ENCODE assay signal across 19 mouse cellular contexts in the genomic region with DNA sequence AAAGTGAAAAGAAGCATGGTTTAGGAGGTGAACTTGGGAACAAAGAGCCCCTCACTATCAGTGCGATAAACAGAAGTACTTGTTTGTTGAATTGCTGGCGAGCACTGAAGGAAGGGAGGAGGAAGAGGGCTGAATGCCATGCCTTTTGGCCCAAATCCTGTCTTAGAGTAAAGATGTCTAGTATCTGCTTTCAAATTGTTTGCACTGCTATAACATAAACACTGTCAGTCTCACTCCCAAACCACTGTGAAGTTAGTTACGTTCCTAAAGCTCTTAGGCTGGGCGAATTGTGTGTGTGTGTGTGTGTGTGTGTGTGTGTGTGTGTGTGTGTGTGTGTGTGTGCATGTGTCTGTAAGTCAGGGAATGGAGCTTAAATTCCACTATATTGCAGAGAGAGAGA. TPM values are rescaled to one million over a fixed set of nuclear protein-coding genes. Genes with fewer than 3 reads are reported as not detected.
DNase-seq lines count a peak whose midpoint lies in the region; ATAC-seq and TF ChIP-seq lines count a peak whose summit lies in the region.
"Had no signal": no experiment of that assay in that cellular context is flagged by ENCODE, and none has a peak within 500 bp of the region (broad histone marks: within the 10 kb centered on the region; RNA-seq: fewer than 3 reads in every experiment).

No protein-coding gene starts in this region.

- H3K4me2 ChIP-seq in intestine, embryonic 14.5 days (ENCODE audit: low read length), result no peak overlapping the region
- H3K4me2 ChIP-seq in intestine, embryonic 15.5 days (replicated peaks), result no peak overlapping the region
- no peak overlapping the region for H3K4me2 ChIP-seq in lung, embryonic 16.5 days (ENCODE audit: low read depth, low read length)
- no peak overlapping the region for H3K4me2 ChIP-seq in embryonic facial prominence, embryonic 14.5 days (ENCODE audit: low read depth, low read length)
- H3K4me2 ChIP-seq in stomach, postnatal 0 days (replicated peaks; ENCODE audit: low read depth), result no peak overlapping the region
- H3K4me2 ChIP-seq: forebrain, embryonic 12.5 days; limb, embryonic 12.5 days; liver, embryonic 15.5 days had no signal

- TF ChIP-seq CTCF in stomach, postnatal 0 days (IDR thresholded peaks at IDR 0.05; ENCODE audit: low read depth), result no peak

- peaks cover 25% of the 10 kb centered on the region for H3K4me1 ChIP-seq in intestine, embryonic 14.5 days (replicated peaks; ENCODE audit: control insufficient read depth, insufficient read depth, low read length)
- H3K4me1 ChIP-seq in intestine, embryonic 15.5 days (replicated peaks), result peaks cover 25% of the 10 kb centered on the region
- peaks cover 50% of the 10 kb centered on the region for H3K4me1 ChIP-seq in lung, embryonic 16.5 days (replicated peaks; ENCODE audit: control insufficient read depth, insufficient read depth, low read length)
- peaks cover 32% of the 10 kb centered on the region for H3K4me1 ChIP-seq in embryonic facial prominence, embryonic 14.5 days (ENCODE audit: control insufficient read depth, insufficient read depth, low read length)
- H3K4me1 ChIP-seq in stomach, postnatal 0 days (replicated peaks; ENCODE audit: control insufficient read depth, insufficient read depth), result peaks cover 4% of the 10 kb centered on the region; the same call in 1 of the 2 replicates
- H3K4me1 ChIP-seq: liver, embryonic 15.5 days had no signal

- ATAC-seq in intestine, embryonic 14.5 days (replicated peaks; ENCODE audit: low FRiP score, low TSS enrichment, low read depth), result no peak
- ATAC-seq in intestine, embryonic 15.5 days, result no peak
- peak; percentile 75 for ATAC-seq in lung, embryonic 16.5 days (ENCODE audit: low read depth)
- ATAC-seq in embryonic facial prominence, embryonic 14.5 days (ENCODE audit: low read depth), result 0 out of 2 replicates have a peak, but pooled peaks have one; percentile 20
- no peak for ATAC-seq in stomach, postnatal 0 days (ENCODE audit: low FRiP score, low TSS enrichment)
- ATAC-seq: midbrain, embryonic 16.5 days had no signal

- no peak for DNase-seq in intestine, embryonic 14.5 days (ENCODE audit: low spot score)
- no peak for DNase-seq in lung, postnatal 25 days (ENCODE audit: low spot score)
- DNase-seq in embryonic facial prominence, embryonic 14.5 days (ENCODE audit: low spot score), result peak; percentile 58
- no peak for DNase-seq in stomach, postnatal 0 days (ENCODE audit: low spot score)
- DNase-seq in thymus, postnatal 4 days, result no peak
- DNase-seq in heart, adult 8-10 months (ENCODE audit: low spot score), result no peak
- DNase-seq: adrenal gland, postnatal 14 days; cerebellum, adult 8-10 months; gastrocnemius, postnatal 25 days; heart, postnatal 10 days had no signal

- H3K27me3 ChIP-seq in intestine, embryonic 14.5 days (replicated peaks; ENCODE audit: control insufficient read depth, insufficient read depth, low read length), result no peaks in the 10 kb centered on the region
- H3K27me3 ChIP-seq in intestine, embryonic 15.5 days (replicated peaks), result no peaks in the 10 kb centered on the region
- H3K27me3 ChIP-seq in lung, embryonic 16.5 days (ENCODE audit: control insufficient read depth, insufficient read depth, low read depth, low read length), result no peaks in the 10 kb centered on the region
- no peaks in the 10 kb centered on the region for H3K27me3 ChIP-seq in embryonic facial prominence, embryonic 14.5 days (replicated peaks; ENCODE audit: control insufficient read depth, insufficient read depth, low read length)
- H3K27me3 ChIP-seq in stomach, postnatal 0 days (ENCODE audit: control insufficient read depth, insufficient read depth, low read length), result no peaks in the 10 kb centered on the region
- H3K27me3 ChIP-seq: forebrain, embryonic 12.5 days; limb, embryonic 12.5 days; liver, embryonic 15.5 days had no signal

- 24% methylated on average over 4 of the region's 4 CpGs for WGBS in intestine, embryonic 14.5 days
- 20% methylated on average over 4 of the region's 4 CpGs for WGBS in intestine, embryonic 15.5 days
- 12% methylated on average over 4 of the region's 4 CpGs for WGBS in lung, embryonic 16.5 days
- WGBS in embryonic facial prominence, embryonic 14.5 days, result 40% methylated on average over 4 of the region's 4 CpGs
- 23% methylated on average over 4 of the region's 4 CpGs for WGBS in stomach, postnatal 0 days

- no peaks in the 10 kb centered on the region for H3K36me3 ChIP-seq in intestine, embryonic 14.5 days (ENCODE audit: control insufficient read depth, insufficient read depth, low read length)
- no peaks in the 10 kb centered on the region for H3K36me3 ChIP-seq in intestine, embryonic 15.5 days
- no peaks in the 10 kb centered on the region for H3K36me3 ChIP-seq in lung, embryonic 16.5 days (ENCODE audit: control insufficient read depth, insufficient read depth, low read length)
- H3K36me3 ChIP-seq in embryonic facial prominence, embryonic 14.5 days (ENCODE audit: control insufficient read depth, insufficient read depth, low read length), result peaks cover 22% of the 10 kb centered on the region; the same call in 1 of the 2 replicates
- no peaks in the 10 kb centered on the region for H3K36me3 ChIP-seq in stomach, postnatal 0 days (ENCODE audit: control insufficient read depth, insufficient read depth, low read length)
- H3K36me3 ChIP-seq: forebrain, embryonic 12.5 days; liver, embryonic 15.5 days had no signal

- peak overlapping the region; percentile 20; the same call in 1 of the 2 replicates for H3K27ac ChIP-seq in intestine, embryonic 14.5 days (ENCODE audit: low read depth)
- no peak overlapping the region for H3K27ac ChIP-seq in intestine, embryonic 15.5 days
- peak overlapping the region; percentile 79 for H3K27ac ChIP-seq in lung, embryonic 16.5 days (ENCODE audit: low read length)
- H3K27ac ChIP-seq in embryonic facial prominence, embryonic 14.5 days (replicated peaks; ENCODE audit: low read depth, low read length), result no peak overlapping the region; the same call in none of the 2 replicates
- peak overlapping the region; percentile 53 for H3K27ac ChIP-seq in stomach, postnatal 0 days (replicated peaks)
- H3K27ac ChIP-seq: forebrain, embryonic 12.5 days; heart, embryonic 10.5 days; kidney, postnatal 0 days; limb, embryonic 12.5 days; liver, embryonic 15.5 days had no signal

- no peak overlapping the region for H3K9ac ChIP-seq in intestine, embryonic 14.5 days (ENCODE audit: low read length)
- no peak overlapping the region for H3K9ac ChIP-seq in intestine, embryonic 15.5 days
- H3K9ac ChIP-seq in lung, embryonic 16.5 days (ENCODE audit: low read length), result no peak overlapping the region
- H3K9ac ChIP-seq in embryonic facial prominence, embryonic 14.5 days (ENCODE audit: low read depth, low read length), result no peak overlapping the region
- H3K9ac ChIP-seq in stomach, postnatal 0 days (ENCODE audit: low read length), result no peak overlapping the region
- H3K9ac ChIP-seq: forebrain, embryonic 12.5 days; limb, embryonic 12.5 days; liver, embryonic 15.5 days had no signal

- H3K4me3 ChIP-seq in intestine, embryonic 14.5 days (ENCODE audit: low read depth, low read length), result no peak overlapping the region
- H3K4me3 ChIP-seq in intestine, embryonic 15.5 days (replicated peaks), result no peak overlapping the region
- no peak overlapping the region for H3K4me3 ChIP-seq in lung, embryonic 16.5 days (ENCODE audit: low read length)
- no peak overlapping the region for H3K4me3 ChIP-seq in embryonic facial prominence, embryonic 14.5 days (ENCODE audit: low read depth, low read length)
- H3K4me3 ChIP-seq in stomach, postnatal 0 days (ENCODE audit: low read depth, low read length), result no peak overlapping the region
- H3K4me3 ChIP-seq: forebrain, embryonic 12.5 days; heart, embryonic 10.5 days; limb, embryonic 12.5 days; liver, embryonic 15.5 days had no signal

- no peak for TF ChIP-seq EP300 in stomach, postnatal 0 days (optimal IDR thresholded peaks at IDR 0.05)

- no peaks in the 10 kb centered on the region for H3K9me3 ChIP-seq in intestine, embryonic 14.5 days (ENCODE audit: control insufficient read depth, low read length)
- no peaks in the 10 kb centered on the region for H3K9me3 ChIP-seq in intestine, embryonic 15.5 days
- 0 out of 2 replicates have a peak, but pooled peaks cover under 1% of the 10 kb centered on the region for H3K9me3 ChIP-seq in lung, embryonic 16.5 days (ENCODE audit: control insufficient read depth, low read length)
- no peaks in the 10 kb centered on the region for H3K9me3 ChIP-seq in embryonic facial prominence, embryonic 14.5 days (ENCODE audit: control insufficient read depth, low read length)
- no peaks in the 10 kb centered on the region for H3K9me3 ChIP-seq in stomach, postnatal 0 days (ENCODE audit: control insufficient read depth, low read length)
- H3K9me3 ChIP-seq: forebrain, embryonic 12.5 days; heart, embryonic 10.5 days; limb, embryonic 12.5 days; liver, embryonic 15.5 days had no signal

RNA-seq across cellular contexts. Expression of a gene that starts 28.6 kb away (rescaled TPM):
- polyA plus RNA-seq in intestine, embryonic 14.5 days (2014; fragmentation: Nextera tagmentation; extraction: Ambion mirVana), result 5.7 and 6.1 TPM in 2 replicates
- 3.7 and 3.9 TPM in 2 replicates for polyA plus RNA-seq in intestine, embryonic 15.5 days (2015; fragmentation: Nextera tagmentation; extraction: Ambion mirVana)
- 16.8 and 16.9 TPM in 2 replicates for polyA plus RNA-seq in lung, embryonic 16.5 days (2015; fragmentation: Nextera tagmentation; extraction: Ambion mirVana)
- polyA plus RNA-seq in embryonic facial prominence, embryonic 14.5 days (2014; fragmentation: Nextera tagmentation; extraction: Ambion mirVana), result 8.0 and 8.6 TPM in 2 replicates
- 2.5 and 3.2 TPM in 2 replicates for polyA plus RNA-seq in stomach, postnatal 0 days (2015; fragmentation: Nextera tagmentation; extraction: Ambion mirVana)
- total RNA-seq in heart, adult 8-10 months (2022), result 1 to 10 TPM; 5.3 to 7.4 (median 6.2) TPM
- total RNA-seq: megakaryocyte-erythroid progenitor cell, adult 5-6 weeks had no signal

Comparison
In these comparisons a context has a peak if more than half of its experiments do, and no peak if none do; other contexts are left out.
1. H3K27ac ChIP-seq: peak in intestine, embryonic 14.5 days (single experiment), lung, embryonic 16.5 days (single experiment) and stomach, postnatal 0 days (single experiment); none in intestine, embryonic 15.5 days (single experiment) and embryonic facial prominence, embryonic 14.5 days (single experiment).
2. ATAC-seq: peak in lung, embryonic 16.5 days (single experiment) and embryonic facial prominence, embryonic 14.5 days (single experiment); none in intestine, embryonic 14.5 days (single experiment), intestine, embryonic 15.5 days (single experiment) and stomach, postnatal 0 days (single experiment).